Mouse (Mus musculus) thymus, adult 2 months (tissue): ENCODE measurements around the gene Arhgef5.

ENCODE experiments used
- CTCF ChIP-seq: fragments of 200-500 bp; IDR thresholded peaks from 2 replicates; pipeline ENCODE4 v1.5.1; 2012; ENCODE audit warnings: mild to moderate bottlenecking, control low read depth, low read length, moderate library complexity, borderline replicate concordance; ENCODE audit not compliant: control insufficient read depth, poor library complexity, insufficient read depth; ENCODE audit errors: extremely low read depth
- POLR2A ChIP-seq: fragments of 200-500 bp; IDR thresholded peaks from 2 replicates; pipeline ENCODE4 v1.6.1; 2012; ENCODE audit warnings: mild to moderate bottlenecking, low read length, control low read depth, moderate library complexity; ENCODE audit not compliant: control insufficient read depth, poor library complexity, insufficient read depth; ENCODE audit errors: extremely low read depth

DNA sequence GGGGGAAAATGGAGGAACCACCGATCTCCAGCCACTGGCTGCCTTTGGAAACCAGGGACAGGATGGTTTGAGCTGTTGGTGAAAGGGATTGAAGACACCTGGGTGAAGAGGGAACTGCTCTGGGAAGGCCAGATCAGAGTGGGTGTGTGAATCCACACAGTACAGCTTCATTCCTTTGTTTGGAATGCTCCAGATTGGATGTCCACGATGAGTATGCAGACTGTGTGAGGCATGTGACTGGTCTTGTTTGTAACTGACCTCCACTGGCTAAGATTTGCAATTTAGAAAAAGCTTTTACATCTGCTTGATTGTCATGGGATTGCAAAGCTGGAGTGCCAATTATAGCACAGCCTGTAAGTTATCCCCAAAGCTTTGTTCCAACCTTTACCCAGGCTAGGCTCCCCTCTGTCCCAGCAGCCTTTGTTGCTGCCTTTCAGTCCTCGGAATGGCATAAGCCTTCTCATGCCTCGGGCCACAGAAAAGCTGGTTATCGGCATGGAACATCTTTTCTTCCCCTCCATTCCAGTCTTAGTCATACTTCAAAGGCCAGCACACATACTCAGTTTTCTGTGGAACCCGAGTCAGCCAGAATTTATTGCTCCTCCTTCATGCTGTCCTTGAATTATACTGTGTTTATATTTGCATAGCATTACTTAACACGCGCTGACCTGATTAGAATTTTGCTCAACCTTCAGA, 47.7 kb downstream of the Arhgef5 start:
- TF ChIP-seq CTCF, result no peak
- TF ChIP-seq POLR2A, result no peak
